Mouse (Mus musculus): ENCODE results near the gene Pum3.

- TF ChIP-seq RCOR1 (IDR thresholded peaks at IDR 0.05; ENCODE audit: low read depth, low read length) (no peak), EP300 (IDR thresholded peaks at IDR 0.05; ENCODE audit: low read depth in 1 of 2, low read length in 2 of 2) (no peak), CTCF (IDR thresholded peaks at IDR 0.05 in 2 of 3, conservative IDR thresholded peaks at IDR 0.05 in 1 of 3; ENCODE audit: control insufficient read depth in 1 of 3, insufficient read depth in 1 of 3, low read depth in 2 of 3, low read length in 3 of 3, poor library complexity in 1 of 3, severe bottlenecking in 1 of 3) (no peak), TCF12 (IDR thresholded peaks at IDR 0.05; ENCODE audit: low read depth, low read length) (no peak), ETS1 (IDR thresholded peaks at IDR 0.05; ENCODE audit: low read depth, low read length) (no peak), HCFC1 (IDR thresholded peaks at IDR 0.05; ENCODE audit: low read depth, low read length) (no peak), POLR2A (IDR thresholded peaks at IDR 0.05; ENCODE audit: control insufficient read depth in 1 of 2, insufficient read depth in 1 of 2, low read depth in 1 of 2, low read length in 2 of 2, poor library complexity in 1 of 2) (no peak), TAL1 (IDR thresholded peaks at IDR 0.05; ENCODE audit: low read length) (no peak), POLR2AphosphoS2 (IDR thresholded peaks at IDR 0.05; ENCODE audit: low read length) (no peak), ELF1 (IDR thresholded peaks at IDR 0.05; ENCODE audit: low read depth, low read length) (no peak), GATA1 (IDR thresholded peaks at IDR 0.05; ENCODE audit: low read depth, low read length) (no peak), MYC (IDR thresholded peaks at IDR 0.05; ENCODE audit: low read depth, low read length) (no peak)
Measured at GRCm38 (mm10) chr19:27437982-27438652, 8.5 kb upstream of the Pum3 start.
